Mouse (Mus musculus): ENCODE measurements around the gene 9530053A07Rik. TPM values are rescaled to one million over a fixed set of nuclear protein-coding genes. Genes with fewer than 3 reads are reported as not detected.
"Not testable (repeated sequence)": the region's sequence is repeated elsewhere in the genome, so short reads cannot be mapped to it uniquely, and the experiment has no call there.

Gene 9530053A07Rik
- polyA plus RNA-seq (2012; rRNA removed) = not detected in 2 replicates

DNA sequence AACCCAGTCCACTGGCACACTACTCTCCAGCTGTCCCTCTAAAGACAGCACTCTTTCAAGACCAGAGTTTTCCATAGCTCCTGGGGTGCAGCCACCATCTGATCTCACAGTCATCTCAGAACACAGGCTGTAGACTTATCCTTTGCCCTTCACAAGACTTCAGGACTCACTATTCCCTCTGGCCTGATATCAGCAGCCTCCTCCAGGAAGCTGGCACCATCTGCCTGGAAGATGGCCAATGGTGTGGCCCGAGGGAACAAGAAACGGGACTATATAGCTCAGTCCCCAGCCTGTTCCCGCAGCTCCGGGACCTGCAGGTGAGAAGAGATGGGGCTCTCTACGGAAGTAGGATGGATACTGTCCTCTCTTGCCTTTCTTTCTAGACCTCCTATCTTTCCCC is at the start of gene 9530053A07Rik:
Gene 9530053A07Rik (plus strand): TSS at position 301 of the 400 bp plus-strand sequence.
- Histone ChIP-seq H3K36me3 (ENCODE audit: control insufficient read depth, insufficient read depth, low read length) (no peaks in the 10 kb centered on the region), H3K4me1 (ENCODE audit: control insufficient read depth, insufficient read depth, low read length) (no peaks in the 10 kb centered on the region), H3K27ac (ENCODE audit: insufficient read depth, low read depth, low read length) (no peak within 1 kb of the TSS), H3K27me3 (replicated peaks; ENCODE audit: control insufficient read depth, insufficient read depth, low read length) (no peaks in the 10 kb centered on the region), H3K4me3 (ENCODE audit: insufficient read depth, low read depth, low read length) (no peak within 1 kb of the TSS)
- TF ChIP-seq POLR2A (IDR thresholded peaks at IDR 0.05; ENCODE audit: low read depth, low read length) (no peak), CTCF (conservative IDR thresholded peaks at IDR 0.05; ENCODE audit: insufficient read depth, insufficient read length, low read depth, low read length) (no peak)
- WGBS = 86% methylated on average over 5 of the region's 5 CpGs
- no peak for DNase-seq

DNA sequence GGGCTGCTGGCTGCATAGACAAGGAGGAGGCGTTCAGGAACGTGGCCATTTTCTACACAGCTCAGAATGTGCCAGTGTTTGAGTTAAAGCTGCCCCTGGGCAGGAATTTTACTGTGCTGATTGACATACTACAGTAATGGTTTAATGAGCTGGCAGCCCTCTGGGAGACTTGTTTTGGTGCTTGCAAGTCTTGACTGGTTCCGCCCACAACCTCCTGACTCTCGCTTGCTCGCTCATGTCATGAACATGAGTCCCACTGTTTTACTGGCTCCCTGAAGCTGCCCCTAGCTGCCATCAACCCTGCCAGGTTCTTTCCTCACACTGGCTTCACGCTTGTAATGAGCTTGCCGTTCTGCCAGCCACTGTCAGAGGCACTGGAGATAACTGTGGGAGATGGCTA is 45.1 kb upstream of the 9530053A07Rik start:
- TF ChIP-seq CTCF (conservative IDR thresholded peaks at IDR 0.05; ENCODE audit: insufficient read depth, insufficient read length, low read depth, low read length) (no peak), POLR2A (IDR thresholded peaks at IDR 0.05; ENCODE audit: low read depth, low read length) (no peak)
- DNase-seq = peak; percentile 37
- Histone ChIP-seq H3K27me3 (replicated peaks; ENCODE audit: control insufficient read depth, insufficient read depth, low read length) (no peaks in the 10 kb centered on the region), H3K4me1 (ENCODE audit: control insufficient read depth, insufficient read depth, low read length) (no peaks in the 10 kb centered on the region), H3K4me3 (ENCODE audit: insufficient read depth, low read depth, low read length) (no peak overlapping the region), H3K36me3 (ENCODE audit: control insufficient read depth, insufficient read depth, low read length) (no peaks in the 10 kb centered on the region), H3K27ac (ENCODE audit: insufficient read depth, low read depth, low read length) (no peak overlapping the region)
- WGBS = 43% methylated on average over 7 of the region's 7 CpGs

DNA sequence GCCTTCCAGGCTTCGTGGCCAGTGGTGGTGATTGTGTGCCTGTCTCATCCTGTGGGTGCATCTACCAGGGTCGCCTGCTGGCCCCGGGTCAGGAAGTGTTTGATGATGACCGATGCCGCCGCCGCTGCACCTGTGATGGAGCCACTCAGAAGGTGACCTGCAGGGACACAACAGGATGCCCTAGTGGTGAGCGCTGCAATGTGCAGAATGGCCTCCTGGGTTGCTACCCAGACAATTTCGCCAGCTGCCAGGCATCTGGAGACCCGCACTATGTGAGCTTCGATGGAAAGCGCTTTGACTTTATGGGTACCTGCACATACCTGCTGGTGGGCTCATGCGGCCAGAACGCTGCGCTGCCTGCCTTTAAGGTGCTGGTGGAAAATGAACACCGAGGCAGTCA is 43.0 kb upstream of the 9530053A07Rik start:
- no peaks in the 10 kb centered on the region for H3K4me1 ChIP-seq (ENCODE audit: control insufficient read depth, insufficient read depth, low read length)
- no peak overlapping the region for H3K27ac ChIP-seq (ENCODE audit: insufficient read depth, low read depth, low read length)
- H3K36me3 ChIP-seq (ENCODE audit: control insufficient read depth, insufficient read depth, low read length) = no peaks in the 10 kb centered on the region
- WGBS = 83% methylated on average over 16 of the region's 16 CpGs
- no peaks in the 10 kb centered on the region for H3K27me3 ChIP-seq (replicated peaks; ENCODE audit: control insufficient read depth, insufficient read depth, low read length)
- no peak for DNase-seq
- H3K4me3 ChIP-seq (ENCODE audit: insufficient read depth, low read depth, low read length) = no peak overlapping the region
- TF ChIP-seq POLR2A (IDR thresholded peaks at IDR 0.05; ENCODE audit: low read depth, low read length) (no peak), CTCF (conservative IDR thresholded peaks at IDR 0.05; ENCODE audit: insufficient read depth, insufficient read length, low read depth, low read length) (no peak)

DNA sequence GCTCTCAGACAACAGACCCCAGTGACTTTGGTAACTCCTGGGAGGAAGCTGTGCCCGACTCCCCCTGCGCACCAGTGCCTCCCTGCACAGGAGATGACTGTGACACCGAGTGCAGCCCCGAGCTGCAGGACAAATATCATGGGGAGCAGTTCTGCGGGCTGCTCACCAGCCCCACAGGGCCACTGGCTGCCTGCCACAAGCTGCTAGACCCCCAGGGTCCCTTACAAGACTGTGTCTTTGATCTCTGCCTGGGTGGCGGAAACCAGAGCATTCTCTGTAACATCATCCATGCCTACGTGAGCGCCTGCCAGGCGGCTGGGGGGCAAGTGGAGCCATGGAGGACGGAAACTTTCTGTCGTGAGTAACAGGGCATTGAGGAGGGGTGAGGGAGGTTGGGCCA is 35.7 kb upstream of the 9530053A07Rik start:
- Histone ChIP-seq H3K4me3 (ENCODE audit: insufficient read depth, low read depth, low read length) (no peak overlapping the region), H3K36me3 (ENCODE audit: control insufficient read depth, insufficient read depth, low read length) (no peaks in the 10 kb centered on the region), H3K4me1 (ENCODE audit: control insufficient read depth, insufficient read depth, low read length) (no peaks in the 10 kb centered on the region), H3K27ac (ENCODE audit: insufficient read depth, low read depth, low read length) (no peak overlapping the region), H3K27me3 (replicated peaks; ENCODE audit: control insufficient read depth, insufficient read depth, low read length) (no peaks in the 10 kb centered on the region)
- 23% methylated on average over 11 of the region's 11 CpGs for WGBS
- no peak for TF ChIP-seq CTCF (conservative IDR thresholded peaks at IDR 0.05; ENCODE audit: insufficient read depth, insufficient read length, low read depth, low read length)
- TF ChIP-seq POLR2A (IDR thresholded peaks at IDR 0.05; ENCODE audit: low read depth, low read length) = no peak
- no peak for DNase-seq

DNA sequence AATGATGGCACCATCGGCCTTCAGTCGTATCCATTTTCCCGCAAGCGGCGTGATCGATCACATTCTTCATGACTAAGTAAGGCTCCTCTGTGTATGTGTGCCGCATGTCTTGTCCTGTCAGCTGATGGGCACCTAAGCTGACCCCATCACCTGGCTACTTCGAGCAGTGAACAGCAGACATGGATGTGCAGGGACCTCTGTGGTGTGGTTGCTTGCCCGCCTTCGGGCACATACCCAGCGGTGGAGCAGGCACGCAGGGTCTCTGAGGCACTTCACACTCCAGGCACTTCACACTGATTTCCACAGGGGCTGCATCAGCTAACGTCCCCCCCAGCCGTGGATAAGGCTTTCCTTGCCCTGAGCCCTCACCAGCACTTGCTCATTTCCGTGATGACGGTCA is 30.2 kb upstream of the 9530053A07Rik start:
- Histone ChIP-seq H3K36me3 (ENCODE audit: control insufficient read depth, insufficient read depth, low read length) (no peaks in the 10 kb centered on the region), H3K27ac (ENCODE audit: insufficient read depth, low read depth, low read length) (no peak overlapping the region), H3K4me3 (ENCODE audit: insufficient read depth, low read depth, low read length) (no peak overlapping the region), H3K27me3 (replicated peaks; ENCODE audit: control insufficient read depth, insufficient read depth, low read length) (no peaks in the 10 kb centered on the region), H3K4me1 (ENCODE audit: control insufficient read depth, insufficient read depth, low read length) (no peaks in the 10 kb centered on the region)
- TF ChIP-seq CTCF (conservative IDR thresholded peaks at IDR 0.05; ENCODE audit: insufficient read depth, insufficient read length, low read depth, low read length) (no peak), POLR2A (IDR thresholded peaks at IDR 0.05; ENCODE audit: low read depth, low read length) (no peak)
- 93% methylated on average over 16 of the region's 16 CpGs for WGBS
- no peak for DNase-seq

DNA sequence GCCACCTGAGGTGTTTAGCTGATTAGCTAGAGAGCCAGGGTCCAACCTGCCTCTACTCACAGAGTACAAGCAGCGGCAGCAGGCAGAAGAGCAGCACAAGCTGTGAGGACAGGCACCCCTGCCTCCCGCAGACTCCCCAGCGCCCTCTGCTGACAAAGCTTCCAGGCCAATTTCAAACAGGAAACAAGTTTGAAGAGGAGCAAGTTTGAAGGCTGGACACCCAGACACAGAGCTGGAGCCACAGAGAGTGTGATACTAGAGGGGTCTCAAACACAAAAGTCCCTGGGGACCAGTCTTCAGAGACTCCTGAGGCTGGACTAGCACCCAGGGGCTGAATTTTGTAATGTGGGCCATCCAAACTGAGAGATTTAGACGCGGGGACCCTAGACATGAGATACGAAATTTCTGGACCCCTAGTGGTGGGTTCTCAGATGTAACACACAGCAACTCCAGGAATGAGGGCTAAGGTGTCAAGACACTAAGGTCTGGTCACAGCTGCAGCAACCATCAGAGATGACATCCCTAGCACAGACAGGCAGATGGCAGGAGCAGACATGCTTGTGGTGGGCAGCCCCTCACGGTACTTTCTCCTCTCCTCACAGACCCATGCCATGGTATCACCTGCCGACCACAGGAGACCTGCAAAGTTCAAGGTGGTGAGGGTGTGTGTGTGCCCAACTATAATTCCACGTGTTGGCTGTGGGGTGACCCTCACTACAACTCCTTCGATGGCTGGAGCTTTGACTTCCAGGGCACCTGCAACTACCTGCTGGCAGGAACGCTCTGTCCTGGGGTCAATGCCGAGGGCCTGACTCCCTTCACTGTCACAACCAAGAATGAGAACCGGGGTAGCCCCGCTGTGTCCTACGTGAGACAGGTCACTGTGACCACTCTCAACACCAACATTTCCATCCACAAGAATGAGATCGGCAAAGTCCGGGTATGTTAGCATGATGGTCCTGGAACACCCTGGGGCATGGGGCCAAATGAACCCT is 28.4 kb upstream of the 9530053A07Rik start:
- TF ChIP-seq CTCF (conservative IDR thresholded peaks at IDR 0.05; ENCODE audit: insufficient read depth, insufficient read length, low read depth, low read length) = peak; percentile 68
- no peak for TF ChIP-seq POLR2A (IDR thresholded peaks at IDR 0.05; ENCODE audit: low read depth, low read length)
- Histone ChIP-seq H3K4me1 (ENCODE audit: control insufficient read depth, insufficient read depth, low read length) (no peaks in the 10 kb centered on the region), H3K4me3 (ENCODE audit: insufficient read depth, low read depth, low read length) (no peak overlapping the region), H3K36me3 (ENCODE audit: control insufficient read depth, insufficient read depth, low read length) (no peaks in the 10 kb centered on the region), H3K27me3 (replicated peaks; ENCODE audit: control insufficient read depth, insufficient read depth, low read length) (no peaks in the 10 kb centered on the region), H3K27ac (ENCODE audit: insufficient read depth, low read depth, low read length) (no peak overlapping the region)
- WGBS = 66% methylated on average over 17 of the region's 17 CpGs
- peak; percentile 52 for DNase-seq

DNA sequence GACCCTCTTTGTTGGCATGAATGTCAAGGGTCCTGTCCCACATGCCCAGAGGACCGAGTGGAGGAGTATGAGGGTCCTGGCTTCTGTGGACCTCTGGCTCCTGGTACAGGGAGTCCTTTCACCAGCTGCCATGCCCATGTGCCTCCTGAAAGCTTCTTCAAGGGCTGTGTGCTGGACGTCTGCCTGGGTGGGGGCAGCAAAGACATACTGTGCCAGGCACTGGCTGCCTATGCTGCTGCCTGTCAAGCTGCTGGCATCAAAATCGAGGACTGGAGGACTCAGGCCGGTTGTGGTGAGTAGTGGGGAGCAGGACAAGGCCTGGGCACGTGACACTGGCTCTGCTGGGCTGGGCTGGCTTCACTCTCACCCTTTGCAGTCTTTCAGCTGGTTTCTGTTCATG is 26.3 kb upstream of the 9530053A07Rik start:
- H3K4me1 ChIP-seq (ENCODE audit: control insufficient read depth, insufficient read depth, low read length); H3K4me3 ChIP-seq (ENCODE audit: insufficient read depth, low read depth, low read length); H3K27me3 ChIP-seq (replicated peaks; ENCODE audit: control insufficient read depth, insufficient read depth, low read length); H3K27ac ChIP-seq (ENCODE audit: insufficient read depth, low read depth, low read length); H3K36me3 ChIP-seq (ENCODE audit: control insufficient read depth, insufficient read depth, low read length); DNase-seq: not testable (repeated sequence)
- WGBS = 44% methylated on average over 5 of the region's 5 CpGs
